Mouse (Mus musculus): ENCODE data around the gene Med27. TPM values are rescaled to one million over a fixed set of nuclear protein-coding genes. Genes with fewer than 3 reads are reported as not detected.

The Med27 gene
- total RNA-seq, 2 experiments from 2014 or later = 43.4 to 48.7 TPM

DNA sequence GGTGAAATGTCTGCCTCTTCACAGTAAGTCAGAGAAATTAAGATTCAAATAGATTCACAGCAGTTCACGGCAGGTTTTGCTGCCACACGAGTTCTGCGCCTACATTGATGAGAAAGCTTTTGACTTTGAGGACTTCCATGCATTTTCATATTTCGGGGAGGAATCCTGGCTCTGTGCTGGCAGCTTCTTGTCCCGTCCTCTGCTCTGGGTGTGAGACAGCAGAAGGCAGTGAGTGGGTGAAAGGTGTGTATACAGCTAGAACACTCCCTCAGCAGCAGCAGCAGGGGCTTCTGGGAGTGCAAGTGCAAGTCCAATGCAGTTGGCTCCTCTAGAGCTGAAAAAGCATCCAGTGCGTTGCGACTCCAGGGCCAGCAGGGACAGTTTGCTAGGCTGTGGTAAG lies 53.6 kb downstream of the Med27 start:
- no peak for DNase-seq

DNA sequence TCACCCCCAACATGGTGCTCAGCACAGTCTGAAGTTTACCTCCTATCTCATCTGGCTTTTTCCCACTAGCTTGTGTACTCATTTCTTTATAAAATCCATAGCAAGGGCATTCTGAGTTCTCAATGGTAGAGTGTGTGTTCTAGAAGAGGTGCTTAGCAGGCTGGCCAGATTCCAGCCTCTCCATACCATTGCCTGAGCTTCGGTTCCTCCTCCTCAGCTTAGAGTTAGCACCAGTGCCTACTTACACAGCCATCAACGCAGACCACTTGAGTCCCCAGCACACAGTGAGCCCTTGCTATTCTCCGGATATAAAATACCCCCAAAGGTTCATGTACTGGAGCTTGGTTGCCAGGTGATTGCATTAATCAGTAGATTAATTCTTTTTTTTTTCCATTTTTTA lies 54.2 kb downstream of the Med27 start:
- DNase-seq = no peak

DNA sequence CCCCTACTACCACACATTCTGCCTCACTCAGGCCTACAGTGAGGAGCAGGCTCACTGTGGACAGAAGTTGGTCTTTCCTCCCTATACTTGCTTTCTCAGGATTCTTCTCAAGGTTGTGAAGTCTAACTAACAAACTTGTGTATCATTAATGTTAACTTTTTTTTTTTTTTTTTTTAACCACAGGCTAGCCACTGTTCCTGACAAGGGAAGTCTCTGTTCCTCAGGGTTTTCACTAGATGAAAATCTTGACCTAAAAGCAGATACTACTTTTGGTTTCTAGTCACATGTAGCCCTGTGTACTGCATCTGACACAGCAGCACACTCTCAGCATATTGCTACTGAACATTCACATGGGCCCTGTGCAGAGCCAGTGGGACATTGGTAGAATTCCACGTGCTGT lies 55.2 kb downstream of the Med27 start:
- DNase-seq = no peak

DNA sequence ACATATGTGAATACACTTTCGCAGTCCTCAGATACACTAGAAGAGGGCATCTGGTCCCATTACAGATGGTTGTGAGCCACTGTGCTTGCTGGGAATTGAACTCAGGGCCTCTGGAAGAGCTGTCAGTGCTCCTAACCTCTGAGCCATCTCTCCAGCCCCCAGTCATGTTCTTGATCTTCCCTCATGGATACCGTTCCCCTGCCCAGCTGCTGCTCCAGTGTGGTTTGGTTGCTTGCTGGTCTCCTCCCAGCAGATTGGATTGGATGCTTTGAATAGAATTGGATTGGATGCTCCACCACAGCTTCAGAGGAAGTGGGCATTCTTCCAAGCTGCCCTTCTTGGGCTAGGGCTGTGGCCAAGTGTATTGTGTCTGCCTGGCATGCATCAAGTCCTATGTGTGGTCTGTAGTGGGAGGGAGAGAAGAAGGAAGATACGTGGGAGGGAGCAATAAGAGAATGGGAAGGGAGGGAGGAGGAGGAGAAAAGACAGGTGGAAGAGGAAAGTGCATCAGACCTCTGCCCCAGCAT lies 56.0 kb downstream of the Med27 start:
- no peak for DNase-seq

DNA sequence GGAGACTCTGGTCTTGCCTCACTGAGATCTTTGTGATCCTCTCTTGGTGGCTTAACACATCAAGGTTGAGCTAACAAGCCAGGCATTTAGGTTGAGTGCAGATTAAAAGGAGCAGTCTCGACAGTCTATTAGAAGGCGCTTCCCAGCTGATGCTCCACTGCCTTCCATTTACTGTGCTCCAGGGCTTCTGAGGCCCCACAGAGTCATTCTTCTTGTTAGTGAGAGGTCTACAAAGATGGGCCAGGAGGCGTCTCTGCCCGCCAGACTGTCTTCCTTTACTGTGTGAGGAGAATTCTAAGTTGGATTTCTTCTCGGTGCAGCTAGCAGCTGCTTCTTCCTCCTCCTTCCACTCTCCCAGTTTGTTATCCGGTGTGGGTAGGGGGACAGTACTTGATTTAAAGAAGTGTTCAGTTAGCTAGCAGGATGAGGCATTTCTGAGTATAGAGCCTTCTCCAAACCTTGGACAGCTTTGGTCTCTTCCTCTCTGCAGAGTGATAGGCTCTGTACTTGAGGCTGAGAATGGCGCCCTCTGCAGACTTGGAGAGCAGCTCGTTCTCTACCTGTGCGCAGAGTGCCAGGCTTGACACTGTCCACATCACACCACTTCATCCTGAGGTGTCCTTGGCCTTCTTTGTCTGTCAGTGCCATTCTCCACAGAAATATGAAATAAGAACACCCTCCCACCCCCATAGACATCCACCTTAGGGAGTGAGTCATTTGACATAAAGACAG lies 57.3 kb downstream of the Med27 start:
- no peak for DNase-seq

DNA sequence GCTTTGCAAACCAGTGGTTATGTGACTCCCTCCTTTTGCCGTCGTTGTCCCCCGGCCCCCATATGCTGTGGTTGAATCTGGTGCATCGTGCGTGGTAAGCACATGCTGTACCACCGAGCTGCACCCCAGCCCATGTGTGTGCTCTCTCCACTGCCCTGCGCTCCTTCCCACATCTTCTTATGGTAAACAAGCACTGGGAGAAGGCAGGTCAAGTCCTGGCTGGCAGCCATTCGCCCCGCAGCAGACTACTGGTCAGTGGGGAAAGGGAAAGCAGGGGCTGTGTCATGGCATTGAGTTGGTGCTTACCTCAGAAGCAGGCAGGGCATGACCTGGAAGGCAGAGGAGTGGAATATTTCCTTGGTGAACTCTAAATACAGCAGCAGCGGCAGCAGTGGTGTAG lies 58.3 kb downstream of the Med27 start:
- DNase-seq = no peak

DNA sequence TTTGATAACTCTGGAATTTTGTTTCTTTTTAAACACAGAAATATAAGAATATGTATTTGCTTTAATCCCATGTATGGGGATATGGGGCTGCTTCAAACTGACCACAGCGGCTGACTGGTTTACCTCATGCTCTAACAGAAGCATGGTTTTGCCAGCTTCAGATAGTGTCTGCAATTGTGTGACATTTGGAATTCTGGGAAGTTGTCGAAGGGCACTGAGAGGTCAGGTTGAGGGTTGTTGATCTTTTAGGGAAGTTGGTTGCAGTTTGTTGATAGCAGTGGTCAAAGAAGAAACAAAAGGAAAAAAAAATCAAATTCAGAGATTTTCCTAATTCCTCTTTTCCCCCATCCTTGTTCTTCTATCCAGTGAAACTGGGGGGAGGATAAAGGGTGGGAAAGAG lies 59.2 kb downstream of the Med27 start:
- DNase-seq = no peak

DNA sequence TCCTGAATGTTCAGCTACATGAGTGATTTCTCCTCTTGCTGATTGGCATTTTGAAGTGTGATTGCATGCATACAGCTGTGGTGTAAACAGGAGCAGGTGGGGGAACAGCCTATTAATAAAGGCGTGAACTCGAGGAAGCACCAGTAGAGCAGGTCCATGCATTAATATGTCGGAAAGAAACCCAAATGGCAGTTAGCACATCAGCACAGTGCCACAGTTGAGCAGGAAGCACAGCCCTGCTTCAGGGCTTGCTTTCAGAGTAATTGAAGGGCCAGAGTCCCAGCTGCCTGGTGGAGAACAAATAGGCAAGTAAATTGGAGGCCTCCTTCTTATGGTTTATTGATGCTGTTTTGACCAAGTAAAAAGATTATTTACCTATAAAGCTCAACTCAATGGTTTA lies 60.7 kb downstream of the Med27 start:
- no peak for DNase-seq

DNA sequence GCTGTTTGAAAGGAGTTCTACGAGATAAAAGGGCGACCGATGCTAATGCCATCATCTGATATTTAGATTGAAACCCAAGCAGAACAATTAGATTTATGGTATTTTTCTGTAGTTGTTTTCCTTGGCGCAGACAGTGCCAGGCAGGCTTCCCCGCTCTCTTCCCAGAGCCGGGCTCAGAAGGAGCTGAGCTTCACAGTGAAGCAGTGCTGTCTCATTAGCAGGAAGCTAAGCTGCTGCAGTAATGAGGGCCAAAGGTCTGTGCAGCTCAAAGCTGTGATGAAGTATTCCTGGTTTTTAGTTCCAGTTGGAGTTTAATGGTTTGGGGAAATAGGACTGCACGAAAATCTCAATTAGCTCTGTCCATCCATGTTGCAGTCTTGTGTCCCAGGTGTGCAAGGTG lies 61.1 kb downstream of the Med27 start:
- no peak for DNase-seq

DNA sequence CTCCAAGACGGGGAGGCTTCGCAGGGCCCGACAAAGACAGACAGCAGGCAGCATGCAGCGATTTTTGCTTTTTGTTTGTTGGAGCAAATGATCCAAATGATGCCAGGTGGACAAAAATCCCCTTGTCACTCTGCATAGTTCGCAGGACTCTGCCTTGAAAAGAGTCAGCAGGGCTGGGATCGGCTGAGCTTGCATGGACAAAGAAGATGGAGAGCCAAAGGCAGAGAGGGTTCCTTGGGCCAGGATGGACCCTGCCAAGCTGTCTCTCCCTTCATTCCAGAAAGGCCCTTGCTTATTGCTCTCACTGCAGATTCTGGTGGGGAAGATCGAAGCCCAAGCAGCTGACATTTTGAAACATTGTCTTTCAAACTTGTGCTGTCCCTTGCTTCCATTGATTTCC lies 64.3 kb downstream of the Med27 start:
- no peak for DNase-seq

DNA sequence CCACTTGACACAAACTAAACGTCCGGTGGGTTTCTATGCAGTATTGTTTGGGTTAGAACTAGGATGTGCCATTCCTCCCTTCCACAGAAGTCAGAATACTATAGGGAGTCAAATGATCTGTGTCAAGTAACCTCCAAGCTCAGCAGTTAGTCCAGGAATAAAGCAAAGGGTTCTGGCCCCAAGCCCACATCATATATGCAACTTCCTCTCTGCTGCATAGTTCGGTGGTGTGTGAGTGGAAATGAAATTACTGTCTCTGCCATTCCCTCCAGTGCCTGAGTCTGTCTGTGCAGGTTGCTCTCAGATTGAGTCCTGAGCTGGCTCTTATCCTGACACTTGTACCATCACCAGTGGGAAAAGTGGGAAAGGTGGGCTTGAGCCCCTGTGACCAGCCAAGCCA lies 65.8 kb downstream of the Med27 start:
- DNase-seq = no peak

DNA sequence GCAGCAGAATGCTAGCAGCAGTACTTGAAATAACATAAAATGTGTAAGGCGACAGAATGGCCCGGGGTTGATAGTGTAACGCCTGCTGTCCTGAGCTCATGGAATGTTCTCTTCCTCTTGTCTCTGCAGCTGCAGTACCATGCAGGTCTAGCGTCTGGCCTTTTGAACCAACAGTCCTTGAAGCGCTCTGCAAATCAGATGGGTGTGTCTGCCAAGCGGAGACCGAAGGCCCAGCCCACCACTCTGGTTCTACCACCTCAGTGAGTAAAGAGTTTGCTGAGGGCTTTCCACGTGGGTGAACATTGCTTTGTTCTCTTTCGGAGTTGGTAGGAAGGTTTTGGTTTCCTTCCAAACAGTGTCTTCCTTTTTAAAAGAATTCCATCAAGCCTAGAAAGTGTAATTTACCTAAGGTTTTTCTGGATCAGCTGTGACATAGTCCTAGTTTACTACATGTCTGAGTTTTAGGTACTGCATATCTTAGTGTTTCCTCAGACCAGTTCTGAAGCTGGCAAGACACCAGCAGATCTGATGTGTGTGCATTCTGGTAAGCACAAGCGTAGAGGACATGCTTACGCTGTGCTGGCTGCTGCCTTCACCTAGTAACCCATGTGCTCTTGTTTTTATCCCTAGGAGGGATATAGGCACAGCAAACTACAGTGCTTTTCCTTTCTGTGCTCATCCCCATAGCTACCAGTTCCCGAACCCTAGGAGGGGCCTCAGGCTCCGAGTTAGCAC lies 66.8 kb downstream of the Med27 start:
- DNase-seq = no peak

DNA sequence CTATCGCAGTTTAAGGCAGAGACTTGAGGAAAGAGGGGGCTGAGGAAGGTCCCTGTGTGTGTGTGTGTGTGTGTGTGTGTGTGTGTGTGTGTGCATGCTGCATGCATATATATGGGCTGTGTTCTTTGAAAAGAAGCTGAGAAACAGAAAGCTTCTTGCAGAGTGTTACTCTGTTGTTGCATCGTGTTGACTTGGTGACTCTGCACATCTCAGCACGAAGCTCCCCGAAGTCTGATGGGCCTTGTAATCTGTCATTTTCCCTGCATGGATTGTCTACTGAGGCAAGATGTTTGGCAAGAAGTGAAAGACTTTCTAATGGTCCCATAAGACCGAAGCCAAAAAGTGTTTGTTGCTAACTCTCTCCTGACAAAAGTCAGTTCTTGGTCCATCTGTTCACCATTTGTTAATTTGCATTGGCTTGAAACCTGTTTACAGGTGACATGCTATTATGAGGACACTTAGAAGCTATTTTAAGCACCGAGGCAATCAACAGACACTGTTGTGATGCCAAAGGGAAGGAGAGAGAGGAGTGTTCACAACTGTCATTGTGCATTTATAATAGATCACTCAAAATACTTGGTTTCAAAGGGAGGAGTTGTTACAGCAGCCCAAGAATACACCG lies 68.3 kb downstream of the Med27 start:
- DNase-seq = no peak

DNA sequence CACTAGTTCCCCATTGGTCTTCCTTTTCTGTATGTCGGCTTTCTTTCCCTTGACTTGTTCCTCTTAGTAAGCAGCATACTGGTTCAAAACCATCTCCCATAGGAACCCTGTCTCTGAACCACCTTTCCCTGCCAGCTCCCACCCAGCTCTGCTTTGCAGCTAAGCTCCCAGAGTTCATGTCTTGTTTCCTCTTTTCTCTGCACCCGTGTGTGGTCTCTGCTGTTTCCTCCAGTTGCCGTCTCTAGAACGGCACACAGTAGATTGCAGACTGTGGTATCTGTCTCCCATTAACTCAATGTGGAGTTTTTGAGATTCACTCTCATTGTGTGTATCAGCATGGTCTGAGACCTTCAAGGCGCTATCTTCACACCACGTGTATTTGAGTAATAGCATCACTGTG lies 71.9 kb downstream of the Med27 start:
- no peak for DNase-seq

DNA sequence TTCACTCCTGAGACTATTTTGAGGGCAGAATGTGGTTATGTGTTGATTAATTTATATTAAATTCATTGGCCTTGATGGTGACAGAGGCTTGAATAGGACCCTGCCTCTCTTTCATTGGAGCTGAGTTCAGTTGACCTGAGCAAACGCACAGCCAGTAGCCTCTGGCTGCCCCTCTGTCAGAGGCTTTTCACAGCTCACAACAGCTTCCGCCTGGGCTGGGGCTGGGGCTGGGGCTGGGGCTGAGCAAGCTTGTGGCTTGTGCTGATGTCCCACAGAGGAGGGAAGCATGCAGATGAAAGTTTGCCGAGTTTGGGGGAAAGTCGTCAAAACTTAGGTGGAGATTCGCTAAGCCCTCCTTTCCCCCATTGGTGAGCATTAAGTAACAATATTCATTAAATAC lies 72.8 kb downstream of the Med27 start:
- no peak for DNase-seq

DNA sequence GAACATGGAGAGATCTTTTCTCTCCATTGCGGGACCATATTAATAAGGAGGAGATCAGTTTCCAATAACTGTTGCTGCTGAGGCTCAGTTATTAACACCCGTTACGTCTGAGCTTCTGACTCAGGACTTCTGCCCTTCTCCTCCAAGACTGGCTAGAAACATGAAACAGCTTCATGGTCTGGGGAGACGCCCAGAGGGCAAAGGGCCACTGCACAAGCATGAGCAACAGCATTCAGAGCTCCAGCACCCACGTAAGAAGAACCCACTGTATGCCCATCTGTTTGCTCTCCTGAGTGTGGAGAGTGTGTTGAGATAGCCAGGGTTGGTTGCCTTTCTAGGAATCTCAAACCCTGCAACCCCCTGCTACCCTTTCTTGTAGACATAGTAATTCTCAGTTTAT lies 73.3 kb downstream of the Med27 start:
- no peak for DNase-seq

DNA sequence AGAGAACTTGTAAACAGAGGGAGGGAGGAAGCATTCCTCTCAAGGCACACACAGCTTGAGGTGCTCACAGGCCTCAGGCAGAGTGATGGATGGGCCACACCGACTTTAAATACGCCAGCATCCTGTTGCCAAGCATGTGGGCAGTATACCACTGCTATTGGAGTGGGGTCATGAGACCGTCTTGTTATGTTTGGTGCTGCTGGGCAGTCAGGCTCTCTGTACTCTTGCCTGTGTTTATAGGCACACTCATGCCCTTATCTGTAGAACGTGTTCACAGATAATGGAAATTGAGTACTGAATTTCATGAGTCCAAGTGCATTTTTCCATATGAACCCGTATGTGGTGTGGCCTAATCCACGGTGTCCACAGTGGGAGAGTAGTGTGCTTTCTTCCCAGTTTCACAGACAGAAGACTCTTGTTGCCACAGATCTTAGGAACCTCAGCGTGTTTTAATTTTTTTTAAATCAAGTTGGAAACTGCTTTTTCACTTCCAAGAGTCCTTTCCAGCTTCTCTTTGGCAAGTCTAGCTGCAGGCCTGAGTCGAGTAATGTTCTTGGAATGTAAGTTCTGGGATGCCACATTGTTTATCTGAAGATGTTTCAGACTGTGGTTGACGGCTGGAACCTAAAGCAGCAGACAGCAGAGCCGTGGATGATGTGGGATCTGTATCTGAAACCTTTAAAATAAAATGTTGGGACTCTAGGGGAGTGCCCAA lies 75.7 kb downstream of the Med27 start:
- no peak for DNase-seq

DNA sequence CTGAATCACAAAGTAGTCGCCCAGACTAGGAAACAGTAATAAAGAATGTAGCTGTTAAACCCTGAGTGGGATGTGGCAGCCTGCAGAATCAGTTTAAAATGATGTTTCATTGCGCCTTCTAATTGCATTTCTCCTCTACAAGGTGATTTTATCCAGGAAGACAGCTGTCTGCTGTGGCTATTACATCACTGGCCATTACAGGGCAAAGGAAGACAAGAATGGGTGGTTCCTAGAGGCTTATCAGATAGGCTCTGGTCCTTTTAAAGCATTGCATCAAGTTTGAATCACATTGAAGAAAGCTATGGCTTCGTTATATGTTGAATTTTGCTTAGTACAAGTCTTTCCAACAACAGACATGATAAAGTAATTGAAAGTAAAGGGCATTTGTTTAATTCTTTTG lies 76.4 kb downstream of the Med27 start:
- no peak for DNase-seq

DNA sequence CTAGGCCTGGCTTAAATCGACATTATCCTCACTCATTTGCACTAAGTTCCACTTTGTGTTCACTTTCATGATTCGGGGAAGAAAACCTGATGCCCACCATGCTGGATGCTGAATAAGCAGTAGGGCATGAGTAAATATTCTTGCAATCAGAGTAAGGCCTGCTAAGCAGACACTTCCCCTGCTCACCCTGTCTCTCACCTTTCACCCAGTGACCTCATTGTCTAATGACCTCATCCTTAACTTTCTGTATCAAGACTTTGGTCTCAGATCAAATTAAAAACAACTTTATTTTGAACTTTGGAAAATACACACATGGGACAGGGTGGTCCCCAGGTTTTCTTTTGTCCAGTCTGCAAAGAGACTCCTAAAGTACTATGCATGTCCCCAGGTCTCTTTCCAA lies 78.8 kb downstream of the Med27 start:
- no peak for DNase-seq

DNA sequence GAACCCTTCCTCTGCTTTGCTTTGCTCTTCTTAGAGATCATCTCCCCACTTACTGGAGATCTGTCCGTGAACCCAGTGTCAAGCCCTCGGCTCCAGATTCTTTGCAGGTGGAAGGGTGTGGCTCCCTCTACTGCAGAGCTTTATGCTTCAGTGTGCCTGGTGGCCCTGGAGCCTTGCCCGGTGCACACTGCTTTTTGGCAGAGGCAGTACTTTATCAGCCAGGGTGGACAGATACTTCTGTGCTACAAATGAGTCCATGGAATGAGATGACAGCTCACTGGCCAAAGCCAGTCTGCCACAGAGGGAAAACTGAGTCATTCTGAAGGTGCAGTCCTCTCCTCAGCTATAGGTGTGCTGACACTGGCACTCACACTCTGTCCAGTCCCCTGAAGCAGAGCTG lies 80.1 kb downstream of the Med27 start:
- DNase-seq = no peak

DNA sequence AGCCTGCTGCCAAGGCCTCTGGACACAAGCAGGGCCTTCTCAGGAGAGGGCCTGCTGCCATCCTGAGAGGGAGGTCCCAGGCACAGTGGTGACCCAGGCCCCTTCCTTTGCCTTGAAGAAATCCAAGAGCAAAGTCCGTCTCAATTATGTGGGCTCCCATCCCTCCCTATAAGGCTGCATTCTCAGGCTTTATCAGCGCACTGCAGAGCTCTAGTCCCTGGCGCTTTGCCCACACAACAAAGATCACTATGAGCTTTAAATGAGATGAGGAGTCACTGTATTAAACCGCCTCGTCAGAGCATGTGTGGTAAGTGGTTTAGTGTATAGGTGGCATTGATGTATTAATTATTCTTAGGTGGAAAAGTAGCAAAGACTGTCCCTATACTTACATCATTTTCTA lies 85.9 kb downstream of the Med27 start:
- no peak for DNase-seq

DNA sequence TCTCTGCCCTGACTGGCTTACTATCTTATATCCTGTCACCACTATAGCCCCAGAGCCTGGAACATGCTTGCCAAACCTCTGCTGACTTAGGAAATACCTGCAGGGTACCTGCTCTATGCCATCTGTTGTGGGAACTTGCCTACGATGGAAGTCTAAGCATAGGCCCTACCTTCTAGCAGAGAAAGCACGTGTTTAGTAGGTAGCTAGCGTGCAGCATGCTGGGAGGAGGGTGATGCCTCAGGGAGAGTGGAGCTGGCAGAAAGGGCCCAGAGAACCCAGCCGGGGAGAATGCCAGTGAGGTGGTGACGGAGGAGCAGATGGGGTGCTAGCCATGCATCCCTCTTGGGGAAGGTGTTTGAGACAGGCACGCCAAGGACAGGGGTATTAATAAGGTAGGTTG lies 89.8 kb downstream of the Med27 start:
- DNase-seq = no peak

DNA sequence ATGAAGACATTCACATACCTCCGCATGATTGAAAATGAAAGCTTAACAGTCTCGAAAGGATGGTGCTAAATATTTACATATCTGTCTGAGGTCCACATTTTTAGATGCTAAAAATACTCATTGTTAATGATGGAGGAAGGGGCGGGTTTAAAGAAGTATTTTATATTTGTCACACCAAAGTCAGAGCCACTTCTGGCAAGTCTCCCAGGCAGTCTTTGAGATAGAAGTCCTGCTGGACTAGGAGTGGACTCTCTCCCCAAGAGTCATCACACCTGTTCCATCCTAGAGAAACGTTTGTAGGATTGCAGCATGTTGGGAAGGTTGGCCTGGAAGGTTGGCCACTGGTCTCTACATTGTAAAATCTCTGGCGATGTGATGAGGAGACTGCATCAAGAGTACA lies 90.5 kb downstream of the Med27 start:
- DNase-seq = no peak

Measured in layer of hippocampus, postnatal 36 days (tissue).